In the genomic region with DNA sequence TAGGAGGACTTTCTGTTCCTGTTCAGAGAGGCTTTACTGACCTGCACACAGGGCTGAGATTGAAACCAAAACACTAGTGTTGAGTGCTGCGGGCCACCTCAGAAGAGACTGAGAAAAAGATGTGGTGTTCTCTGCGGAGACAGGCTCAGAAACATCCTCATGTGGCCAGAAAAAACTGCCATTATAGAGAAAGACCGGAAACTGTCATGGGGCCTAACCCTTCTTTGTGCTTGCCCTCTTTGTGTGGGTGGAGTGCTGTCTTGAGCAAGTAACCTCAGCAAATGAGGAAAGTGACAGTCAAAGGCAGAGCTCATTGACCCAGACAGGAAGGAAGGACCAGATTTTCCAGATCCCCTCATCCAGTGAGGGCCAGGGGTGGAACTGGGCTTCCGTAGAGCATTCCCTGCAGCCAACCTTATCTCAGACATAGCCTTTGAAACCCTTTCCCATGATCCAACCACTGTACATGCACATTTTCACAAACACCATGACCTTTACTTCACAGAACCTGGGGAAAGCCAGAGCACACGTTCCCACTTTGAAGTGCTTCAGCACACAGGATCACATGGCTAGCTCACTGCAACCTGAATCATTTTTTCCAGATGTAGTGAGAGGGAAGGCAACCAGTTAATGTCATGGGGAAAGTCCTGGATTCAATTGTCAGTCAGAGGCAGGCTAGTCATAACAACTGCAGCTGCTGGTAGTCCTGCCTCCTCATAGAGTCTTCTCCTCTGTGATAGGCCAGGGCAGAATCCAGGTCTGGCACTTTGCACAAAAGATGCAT, we compare ENCODE assay signal across 12 mouse cellular contexts. TPM values are rescaled to one million over a fixed set of nuclear protein-coding genes. Genes with fewer than 3 reads are reported as not detected.
DNase-seq lines count a peak whose midpoint lies in the region; ATAC-seq and TF ChIP-seq lines count a peak whose summit lies in the region.
"Had no signal": no experiment of that assay in that cellular context is flagged by ENCODE, and none has a peak within 500 bp of the region (broad histone marks: within the 10 kb centered on the region; RNA-seq: fewer than 3 reads in every experiment).

No protein-coding gene starts in this region.

- no peaks in the 10 kb centered on the region for H3K27me3 ChIP-seq in heart, embryonic 10.5 days (ENCODE audit: insufficient read depth, poor library complexity, severe bottlenecking)
- no peaks in the 10 kb centered on the region for H3K27me3 ChIP-seq in intestine, postnatal 0 days (replicated peaks; ENCODE audit: control insufficient read depth, insufficient read depth, low read length)
- H3K27me3 ChIP-seq: limb, embryonic 15.5 days had no signal

- H3K9me3 ChIP-seq in heart, embryonic 10.5 days: no peaks in the 10 kb centered on the region
- no peaks in the 10 kb centered on the region for H3K9me3 ChIP-seq in intestine, postnatal 0 days (ENCODE audit: control insufficient read depth)
- H3K9me3 ChIP-seq: limb, embryonic 15.5 days had no signal

- no peaks in the 10 kb centered on the region for H3K36me3 ChIP-seq in heart, embryonic 10.5 days
- no peaks in the 10 kb centered on the region for H3K36me3 ChIP-seq in intestine, postnatal 0 days (ENCODE audit: control insufficient read depth, insufficient read depth)
- H3K36me3 ChIP-seq: limb, embryonic 15.5 days had no signal

- 69% methylated on average over 5 of the region's 5 CpGs for WGBS in heart, embryonic 10.5 days
- WGBS in intestine, postnatal 0 days: 74% methylated on average over 5 of the region's 5 CpGs

- H3K4me2 ChIP-seq in intestine, postnatal 0 days (replicated peaks; ENCODE audit: low read depth): no peak overlapping the region
- H3K4me2 ChIP-seq: limb, embryonic 15.5 days had no signal

- DNase-seq in heart, adult 8-10 months (ENCODE audit: low spot score): peak; percentile 13
- DNase-seq in heart, embryonic 10.5 days (ENCODE audit: low spot score): no peak
- peak; percentile 38 for DNase-seq in 3T3-L1 (ENCODE audit: low read depth, low spot score)
- no peak for DNase-seq in frontal cortex, postnatal 14 days (ENCODE audit: low spot score in 2 of 2)
- no peak for DNase-seq in kidney, postnatal 36 days
- DNase-seq: cerebellum, adult 11-12 months had no signal

- no peak overlapping the region for H3K27ac ChIP-seq in heart, embryonic 10.5 days
- H3K27ac ChIP-seq in brown adipose tissue, adult 24 weeks (replicated peaks; ENCODE audit: low read depth, low read length): peak overlapping the region; percentile 37; the same call in 1 of the 2 replicates
- H3K27ac ChIP-seq in intestine, postnatal 0 days (ENCODE audit: low read depth, low read length): no peak overlapping the region; the same call in 1 of the 2 replicates
- H3K27ac ChIP-seq: hindbrain, postnatal 0 days; limb, embryonic 15.5 days had no signal

- H3K9ac ChIP-seq in intestine, postnatal 0 days (ENCODE audit: low read depth, low read length): no peak overlapping the region
- H3K9ac ChIP-seq: limb, embryonic 15.5 days had no signal

- H3K4me1 ChIP-seq in heart, embryonic 10.5 days: peaks cover 18% of the 10 kb centered on the region
- peaks cover 4% of the 10 kb centered on the region; the same call in 1 of the 2 replicates for H3K4me1 ChIP-seq in brown adipose tissue, adult 24 weeks (ENCODE audit: control insufficient read depth, insufficient read depth, insufficient read length, low read length)
- no peaks in the 10 kb centered on the region for H3K4me1 ChIP-seq in intestine, postnatal 0 days (replicated peaks; ENCODE audit: control insufficient read depth, insufficient read depth, low read length)
- H3K4me1 ChIP-seq: limb, embryonic 15.5 days had no signal

- no peak for TF ChIP-seq CTCF in intestine, postnatal 0 days (IDR thresholded peaks at IDR 0.05; ENCODE audit: low read depth)

- ATAC-seq in megakaryocyte, adult 5-6 weeks (ENCODE audit: poor library complexity, severe bottlenecking): peak; percentile 73
- ATAC-seq in intestine, postnatal 0 days: no peak
- ATAC-seq: hindbrain, postnatal 0 days had no signal

- H3K4me3 ChIP-seq in heart, embryonic 10.5 days: no peak overlapping the region
- no peak overlapping the region for H3K4me3 ChIP-seq in brown adipose tissue, adult 24 weeks (ENCODE audit: insufficient read depth, low read depth, low read length)
- no peak overlapping the region for H3K4me3 ChIP-seq in intestine, postnatal 0 days (ENCODE audit: low read depth, low read length)
- H3K4me3 ChIP-seq: limb, embryonic 15.5 days; myocyte had no signal

RNA-seq across cellular contexts. Expression of a gene that starts 46.6 kb away (rescaled TPM):
- total RNA-seq in heart, adult 8-10 months (2022): 1 to 10 TPM; 3.0 to 9.4 (median 6.9) TPM
- polyA plus RNA-seq in heart, embryonic 10.5 days (2016; fragmentation: Nextera tagmentation; extraction: Ambion mirVana): 2.6 and 2.9 TPM in 2 replicates
- not detected in 2 replicates for polyA plus RNA-seq in brown adipose tissue, adult 24 weeks (2012; ENCODE audit: insufficient read depth, insufficient read length, missing spikeins)
- total RNA-seq in megakaryocyte, adult 5-6 weeks (2015): 8.3 and 13.0 TPM in 2 replicates
- total RNA-seq in megakaryocyte, adult 5-6 weeks (2017): 20.8 and 28.9 TPM in 2 replicates
- 13.8 and 15.1 TPM in 2 replicates for polyA plus RNA-seq in intestine, postnatal 0 days (2015; fragmentation: Nextera tagmentation; extraction: Ambion mirVana)

Comparison
In these comparisons a context has a peak if more than half of its experiments do, and no peak if none do; other contexts are left out.
1. DNase-seq: peak in heart, adult 8-10 months (single experiment) and 3T3-L1 (single experiment); none in heart, embryonic 10.5 days (single experiment), frontal cortex, postnatal 14 days (0 of 2) and kidney, postnatal 36 days (0 of 2).